Mouse (Mus musculus) bone marrow, adult 2 months (tissue): Measurements from ENCODE around the gene Adamts14.

Experiments
- CTCF ChIP-seq: fragments of 200-500 bp; IDR thresholded peaks from 2 replicates; pipeline ENCODE4 v1.5.1; 2011; ENCODE audit warnings: low read length, control low read depth; ENCODE audit not compliant: control insufficient read depth, insufficient read depth
- POLR2A ChIP-seq: fragments of 200-500 bp; IDR thresholded peaks from 2 replicates; pipeline ENCODE4 v1.6.1; 2011; ENCODE audit warnings: low read depth, mild to moderate bottlenecking, control low read depth, low read length, borderline replicate concordance; ENCODE audit not compliant: control insufficient read depth

- no peak for TF ChIP-seq POLR2A
- no peak for TF ChIP-seq CTCF
Measured at GRCm38 (mm10) chr10:61162366-61162765, 110.9 kb downstream of the Adamts14 start.
